Mouse (Mus musculus) heart, adult 2 months (tissue): ENCODE data around the gene Slc51a. TPM values are rescaled to one million over a fixed set of nuclear protein-coding genes. Genes with fewer than 3 reads are reported as not detected.
A peak's percentile ranks its signal among the peaks of the same experiment; 100 is the strongest.

Experiments
- DNase-seq, 2 experiments: peaks; one replicate each; pipeline ENCODE4 v3.0.0; 2021
- H3K27ac ChIP-seq: fragments of 200-600 bp; 2 replicates; pipeline ENCODE4 v1.8.1; 2022
- H3K27me3 ChIP-seq: fragments of 200-500 bp; 2 replicates; pipeline ENCODE4 v1.6.1; 2012; ENCODE audit warnings: mild to moderate bottlenecking, low read length, inconsistent platforms, mixed read lengths; ENCODE audit not compliant: control insufficient read depth, insufficient read depth
- H3K36me3 ChIP-seq: fragments of 200-500 bp; 2 replicates; pipeline ENCODE4 v1.6.1; 2012; ENCODE audit warnings: low read length, inconsistent platforms; ENCODE audit not compliant: control insufficient read depth, insufficient read depth
- H3K4me1 ChIP-seq: fragments of 200-500 bp; 2 replicates; pipeline ENCODE4 v1.6.1; 2011; ENCODE audit warnings: low read length; ENCODE audit not compliant: control insufficient read depth, insufficient read depth
- H3K4me3 ChIP-seq: fragments of 200-600 bp; 2 replicates; pipeline ENCODE4 v1.8.1; 2022
- H3K79me2 ChIP-seq: fragments of 200-500 bp; replicated peaks from 2 replicates; pipeline ENCODE4 v1.6.1; 2012; ENCODE audit warnings: mild to moderate bottlenecking, inconsistent platforms, low read length, moderate library complexity, mixed read lengths; ENCODE audit not compliant: control insufficient read depth, insufficient read depth
- H3K9ac ChIP-seq: fragments of 200-500 bp; 2 replicates; pipeline ENCODE4 v1.6.1; 2012; ENCODE audit warnings: low read depth, mild to moderate bottlenecking, control low read depth, inconsistent platforms, low read length, mixed read lengths
- CTCF ChIP-seq: fragments of 200-600 bp; IDR thresholded peaks from 2 replicates; pipeline ENCODE4 v1.8.1; 2022; ENCODE audit warnings: antibody characterized with exemption, mild to moderate bottlenecking, moderate library complexity
- EP300 ChIP-seq: fragments of 200-500 bp; IDR thresholded peaks from 2 replicates; pipeline ENCODE4 v1.6.1; 2011; ENCODE audit warnings: low read depth, low read length, control low read depth; ENCODE audit not compliant: insufficient read depth
- POLR2A ChIP-seq: fragments of 200-500 bp; IDR thresholded peaks from 2 replicates; pipeline ENCODE4 v1.6.1; 2011; ENCODE audit warnings: mild to moderate bottlenecking, low read depth, low read length, control low read depth; ENCODE audit not compliant: insufficient read depth
- WGBS: fragments of 180-500 bp; shearing (Covaris S2); methylation state at CpG from one replicate; pipeline ENCODE4 v1.1.7; 2018; 5-methylcytosine and 5-hydroxymethylcytosine counted together
- intact Hi-C: fragments of 180-260 bp; cut with DNase I; formaldehyde crosslinking; loops from one replicate; pipeline ENCODE4 v1.15.1; 2025
- polyA plus RNA-seq: library from polyadenylated mRNA; depleted of rRNA; stranded (reverse); fragments of >200 nt; gene quantifications from 2 replicates; pipeline ENCODE4 v1.2.3, GENCODE M21; 2012
- total RNA-seq, 2 experiments: library from RNA; stranded (reverse); gene quantifications; 2 replicates each; pipeline ENCODE4 v1.2.3; 2021

The Slc51a gene
- total and polyA plus RNA-seq, 3 experiments, result 0.55 to 1.1 (median 0.63) TPM

GRCm38 (mm10) chr16:32468488-32468887, 19.2 kb downstream of the Slc51a start:
- no peaks in the 10 kb centered on the region for H3K27me3 ChIP-seq
- no peak overlapping the region for H3K4me3 ChIP-seq
- no peak overlapping the region for H3K9ac ChIP-seq
- peaks cover 6% of the 10 kb centered on the region for H3K36me3 ChIP-seq
- H3K79me2 ChIP-seq, result no peaks in the 10 kb centered on the region
- DNase-seq, result no peak
- H3K4me1 ChIP-seq, result no peaks in the 10 kb centered on the region
- intact Hi-C loops, result no loop called here
- H3K27ac ChIP-seq, result no peak overlapping the region
- WGBS, result 82% methylated on average over 3 of the region's 3 CpGs
- TF ChIP-seq EP300 (no peak), CTCF (no peak), POLR2A (no peak)

DNA sequence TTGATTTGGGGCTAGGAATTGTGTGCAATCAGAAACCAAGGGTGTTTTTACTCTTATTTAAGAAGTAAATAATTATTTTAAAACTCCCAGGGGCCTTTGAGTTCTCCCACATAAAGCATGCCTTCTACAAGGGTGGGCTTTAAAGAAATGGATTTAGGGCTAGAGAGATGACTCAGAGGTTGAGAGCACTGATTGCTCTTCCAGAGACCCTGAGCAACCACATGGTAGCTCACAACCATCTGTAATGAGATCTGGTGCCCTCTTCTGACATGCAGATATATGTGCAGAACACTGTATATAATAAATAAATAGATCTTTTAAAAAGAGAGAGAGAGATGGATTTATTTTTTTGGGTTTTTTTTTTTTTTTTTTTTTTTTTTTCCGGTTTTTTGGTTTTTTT, 22.8 kb downstream of the Slc51a start:
- no peak for DNase-seq
- peaks cover 2% of the 10 kb centered on the region; the same call in 1 of the 2 replicates for H3K4me1 ChIP-seq
- H3K9ac ChIP-seq, result no peak overlapping the region
- H3K27me3 ChIP-seq, result no peaks in the 10 kb centered on the region
- H3K27ac ChIP-seq, result no peak overlapping the region
- H3K36me3 ChIP-seq, result peaks cover 9% of the 10 kb centered on the region
- WGBS, result 0% methylated on average over 1 of the region's 1 CpGs
- H3K4me3 ChIP-seq, result no peak overlapping the region
- intact Hi-C loops, result loop anchor here (5.0 kb wide), 1 partner anchor 188 kb away; the partner anchor contains the start of gene Rnf168
- no peak for TF ChIP-seq POLR2A
- TF ChIP-seq CTCF, result 0 out of 2 replicates have a peak, but pooled peaks have one; percentile 9
- no peaks in the 10 kb centered on the region for H3K79me2 ChIP-seq

- TF ChIP-seq POLR2A (no peak), CTCF (no peak), EP300 (no peak)
- peaks cover 2% of the 10 kb centered on the region; the same call in 1 of the 2 replicates for H3K4me1 ChIP-seq
- DNase-seq, result no peak
- peak overlapping the region; percentile 42 for H3K27ac ChIP-seq
- 54% methylated on average over 2 of the region's 2 CpGs for WGBS
- intact Hi-C loops, result loop anchor here (5.0 kb wide), 1 partner anchor 186 kb away; the partner anchor contains the start of gene Rnf168
- H3K4me3 ChIP-seq, result no peak overlapping the region
- peaks cover 9% of the 10 kb centered on the region for H3K36me3 ChIP-seq
- no peaks in the 10 kb centered on the region for H3K27me3 ChIP-seq
- H3K79me2 ChIP-seq, result no peaks in the 10 kb centered on the region
- no peak overlapping the region for H3K9ac ChIP-seq
Observed at GRCm38 (mm10) chr16:32463426-32463825, 24.3 kb downstream of the Slc51a start.

DNA sequence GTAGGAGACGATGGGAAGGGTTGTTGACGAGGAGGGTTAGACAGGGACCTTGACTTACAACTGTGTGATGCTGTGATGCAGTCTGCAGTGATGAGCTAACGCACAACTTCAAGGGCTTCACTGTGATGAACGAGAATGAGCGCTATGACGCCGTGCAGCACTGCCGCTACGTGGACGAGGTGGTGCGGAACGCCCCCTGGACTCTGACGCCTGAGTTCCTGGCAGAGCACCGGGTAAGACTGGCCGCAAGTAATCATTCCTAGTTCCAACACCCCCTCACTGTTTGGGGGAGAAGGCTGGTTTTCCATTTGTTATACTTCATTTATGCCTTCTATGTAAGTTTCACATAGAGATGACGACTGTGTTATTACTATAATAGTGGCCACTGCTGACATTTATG, 24.7 kb downstream of the Slc51a start:
- TF ChIP-seq EP300 (no peak), POLR2A (no peak), CTCF (no peak)
- H3K27ac ChIP-seq, result peak overlapping the region; percentile 42
- H3K9ac ChIP-seq, result no peak overlapping the region
- 77% methylated on average over 16 of the region's 16 CpGs for WGBS
- peaks cover 2% of the 10 kb centered on the region; the same call in 1 of the 2 replicates for H3K4me1 ChIP-seq
- no peak overlapping the region for H3K4me3 ChIP-seq
- DNase-seq, result no peak
- peaks cover 9% of the 10 kb centered on the region for H3K36me3 ChIP-seq
- no peaks in the 10 kb centered on the region for H3K27me3 ChIP-seq
- intact Hi-C loops, result loop anchor here (5.0 kb wide), 1 partner anchor 186 kb away; the partner anchor contains the start of gene Rnf168
- H3K79me2 ChIP-seq, result no peaks in the 10 kb centered on the region

- no peaks in the 10 kb centered on the region for H3K79me2 ChIP-seq
- peaks cover 10% of the 10 kb centered on the region for H3K36me3 ChIP-seq
- DNase-seq, result no peak
- intact Hi-C loops, result loop anchor here (5.0 kb wide), 1 partner anchor 184 kb away; the partner anchor contains the start of gene Rnf168
- peaks cover 3% of the 10 kb centered on the region for H3K4me1 ChIP-seq
- H3K4me3 ChIP-seq, result no peak overlapping the region
- TF ChIP-seq POLR2A, result no peak
- no peak for TF ChIP-seq CTCF
- no peak for TF ChIP-seq EP300
- H3K27ac ChIP-seq, result no peak overlapping the region
- no peaks in the 10 kb centered on the region for H3K27me3 ChIP-seq
- H3K9ac ChIP-seq, result no peak overlapping the region
- 93% methylated on average over 5 of the region's 5 CpGs for WGBS
Observed at GRCm38 (mm10) chr16:32461713-32462112, 26.0 kb downstream of the Slc51a start.

DNA sequence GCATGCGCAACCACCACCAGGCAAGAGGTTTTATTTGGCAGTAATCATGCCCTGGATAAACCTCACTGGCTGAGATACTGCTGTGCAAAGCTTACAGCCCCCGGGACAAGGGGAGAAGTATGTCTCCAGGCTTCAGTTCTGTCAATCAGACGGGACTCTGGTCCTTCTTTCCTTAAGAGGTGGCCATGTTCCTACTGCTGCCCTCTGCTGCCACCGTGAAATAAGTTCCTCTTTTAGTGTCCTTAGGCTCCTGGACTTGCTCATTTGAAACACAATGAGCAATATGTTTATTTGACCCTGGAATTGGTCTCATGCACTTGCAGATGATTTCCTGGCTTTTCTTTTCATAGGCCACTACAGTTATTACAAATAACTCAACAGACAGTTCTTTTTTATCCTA, 27.2 kb downstream of the Slc51a start:
- Histone ChIP-seq H3K4me3 (no peak overlapping the region), H3K36me3 (peaks cover 12% of the 10 kb centered on the region), H3K9ac (no peak overlapping the region), H3K79me2 (no peaks in the 10 kb centered on the region), H3K27ac (no peak overlapping the region), H3K27me3 (no peaks in the 10 kb centered on the region), H3K4me1 (peaks cover 3% of the 10 kb centered on the region)
- WGBS, result 53% methylated on average over 4 of the region's 4 CpGs
- TF ChIP-seq EP300 (no peak), CTCF (peak; percentile 14; the same call in 1 of the 2 replicates)
- intact Hi-C loops, result loop anchor here (5.0 kb wide), 1 partner anchor 183 kb away; the partner anchor contains the start of gene Rnf168
- DNase-seq, result no peak
